Mouse (Mus musculus) lung, adult 2 months (tissue): Measurements from ENCODE around the gene Ssu2.

Source experiments
- CTCF ChIP-seq: fragments of 200-500 bp; IDR thresholded peaks from 2 replicates; pipeline ENCODE4 v1.5.1; 2011; ENCODE audit warnings: mild to moderate bottlenecking, low read length, control low read depth; ENCODE audit not compliant: insufficient read depth
- POLR2A ChIP-seq: fragments of 200-500 bp; IDR thresholded peaks from 2 replicates; pipeline ENCODE4 v1.6.1; 2011; ENCODE audit warnings: low read depth, mild to moderate bottlenecking, control low read depth, low read length, borderline replicate concordance; ENCODE audit errors: extremely low read depth

DNA sequence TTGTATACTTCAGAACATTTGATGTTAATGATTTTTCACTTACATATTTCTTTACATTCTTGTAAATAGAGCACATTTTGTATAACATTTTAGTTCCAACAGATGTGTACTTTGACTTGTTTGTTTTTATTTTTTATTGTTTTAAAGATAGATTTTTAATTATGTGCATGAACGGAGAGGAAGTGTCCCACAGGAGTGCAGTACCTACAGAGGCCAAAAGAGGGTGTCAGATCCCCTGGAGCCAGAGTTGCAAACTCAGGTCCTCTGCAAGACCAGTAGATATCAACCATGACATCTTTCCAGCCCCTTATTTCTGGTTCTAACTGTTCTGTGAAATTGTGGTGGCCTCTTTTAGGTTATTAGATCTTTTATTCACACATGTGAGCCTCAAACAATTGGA, 33.1 kb upstream of the Ssu2 start:
- TF ChIP-seq POLR2A (no peak), CTCF (no peak)
